Mouse (Mus musculus) kidney, postnatal 25 days (tissue): ENCODE measurements around the gene Nt5c3.

ENCODE experiments used
- DNase-seq, 2 experiments: peaks; one replicate each; pipeline ENCODE4 v3.0.0; 2021; ENCODE audit warnings: mixed read lengths in 2 of 2

The Nt5c3 gene

DNA sequence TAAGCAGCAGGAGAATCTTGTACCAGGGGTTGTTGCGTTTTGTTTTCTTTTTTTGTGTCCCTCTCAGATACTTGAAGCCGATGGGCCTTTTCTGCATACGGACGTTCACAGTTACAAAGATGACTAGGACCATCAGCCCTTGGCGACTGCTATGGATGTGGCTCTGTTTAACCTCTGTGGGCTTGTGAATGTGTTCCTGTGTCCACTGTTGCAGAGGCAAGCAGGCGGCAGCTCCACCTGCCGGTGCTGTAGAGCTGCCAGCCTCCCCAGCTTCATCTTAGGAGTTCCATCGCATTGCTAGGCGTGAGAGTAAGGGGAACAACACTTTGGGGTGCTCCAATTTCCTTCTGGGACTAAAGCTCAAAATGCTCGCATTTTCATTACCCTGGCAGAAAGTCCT is 88.2 kb downstream of the Nt5c3 start:
- DNase-seq: no peak

GRCm38 (mm10) chr6:56834769-56835168 is 89.0 kb downstream of the Nt5c3 start:
- peak in 1 of 2 experiments; percentile 8 for DNase-seq

GRCm38 (mm10) chr6:56832830-56833229 is 90.9 kb downstream of the Nt5c3 start:
- DNase-seq: no peak

DNA sequence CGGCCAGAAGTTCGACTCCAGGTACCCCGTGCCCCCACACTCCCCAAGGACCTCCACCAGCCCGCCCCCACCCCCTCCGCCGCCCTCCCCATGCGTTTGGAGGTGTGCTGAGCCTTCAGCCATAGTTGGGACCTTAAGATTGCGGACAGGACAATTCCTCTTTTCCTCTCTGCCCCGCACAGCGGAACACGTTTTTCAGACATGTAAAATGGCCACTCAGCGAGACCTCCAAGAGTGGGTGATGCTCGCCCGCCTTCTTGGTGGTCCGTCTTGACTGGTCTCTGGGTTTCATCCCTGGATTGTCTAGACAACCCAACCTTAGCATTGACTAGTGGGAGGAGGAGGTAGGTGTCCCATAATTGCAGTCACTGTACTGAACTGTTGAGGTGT is 91.3 kb downstream of the Nt5c3 start:
- peak; percentile 5 to 43 for DNase-seq
